Mouse (Mus musculus) embryonic fibroblast, embryonic 13.5 days (primary cell): Measurements from ENCODE around the gene BC004004. TPM values are rescaled to one million over a fixed set of nuclear protein-coding genes. Genes with fewer than 3 reads are reported as not detected.

Experiments used
- H3K27ac ChIP-seq: 2 replicates; pipeline ENCODE4 v1.5.1; 2012; ENCODE audit warnings: low read length, control low read depth, inconsistent platforms; ENCODE audit not compliant: insufficient read depth
- H3K4me1 ChIP-seq: 2 replicates; pipeline ENCODE4 v1.6.1; 2011; ENCODE audit warnings: low read length; ENCODE audit not compliant: control insufficient read depth, insufficient read depth
- H3K4me3 ChIP-seq: 2 replicates; pipeline ENCODE4 v1.5.1; 2011; ENCODE audit warnings: mild to moderate bottlenecking, control low read depth, low read length; ENCODE audit not compliant: insufficient read depth
- CTCF ChIP-seq: IDR thresholded peaks from 2 replicates; pipeline ENCODE4 v1.5.1; 2011; ENCODE audit warnings: mild to moderate bottlenecking, control low read depth, low read length, moderate library complexity, borderline replicate concordance; ENCODE audit not compliant: insufficient read depth
- POLR2A ChIP-seq: IDR thresholded peaks from 2 replicates; pipeline ENCODE4 v1.6.1; 2011; ENCODE audit warnings: low read depth, mild to moderate bottlenecking, control low read depth, low read length, moderate library complexity
- polyA plus RNA-seq: library from polyadenylated mRNA; stranded (reverse); fragments of >200 nt; gene quantifications from 2 replicates; pipeline ENCODE4 v1.2.4, GENCODE M21; 2011; ENCODE audit warnings: low read depth; ENCODE audit not compliant: missing spikeins, insufficient read length

BC004004 gene
- polyA plus RNA-seq, 1 experiment, result 112 TPM

DNA sequence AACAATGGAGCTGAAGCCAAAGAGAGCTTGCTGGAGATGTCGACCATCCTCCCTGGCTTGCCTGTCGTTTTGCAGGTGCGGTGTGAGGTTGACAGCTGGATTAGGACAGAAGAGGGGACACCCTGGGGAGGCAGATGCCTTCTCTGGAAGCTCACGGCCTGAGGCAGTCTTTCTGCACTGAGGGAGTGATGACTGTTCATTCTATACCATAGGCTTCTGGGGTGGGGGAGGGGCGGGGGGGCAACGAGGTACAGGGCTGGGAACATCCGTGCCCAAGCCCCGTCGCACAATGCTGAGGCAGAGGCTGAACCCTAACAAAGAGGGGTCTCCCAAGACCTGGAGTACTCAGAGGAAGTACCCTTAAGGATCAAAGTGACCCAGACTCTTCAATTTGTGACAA, 88.3 kb downstream of the BC004004 start:
- no peak overlapping the region for H3K4me3 ChIP-seq

GRCm38 (mm10) chr17:29358928-29359327, 90.3 kb downstream of the BC004004 start:
- H3K4me1 ChIP-seq, result no peaks in the 10 kb centered on the region
- no peak overlapping the region for H3K27ac ChIP-seq

More for the DNA sequence above, 88.3 kb downstream of the BC004004 start:
- TF ChIP-seq CTCF (no peak), POLR2A (no peak)
- Histone ChIP-seq H3K4me1 (no peaks in the 10 kb centered on the region), H3K27ac (no peak overlapping the region)

DNA sequence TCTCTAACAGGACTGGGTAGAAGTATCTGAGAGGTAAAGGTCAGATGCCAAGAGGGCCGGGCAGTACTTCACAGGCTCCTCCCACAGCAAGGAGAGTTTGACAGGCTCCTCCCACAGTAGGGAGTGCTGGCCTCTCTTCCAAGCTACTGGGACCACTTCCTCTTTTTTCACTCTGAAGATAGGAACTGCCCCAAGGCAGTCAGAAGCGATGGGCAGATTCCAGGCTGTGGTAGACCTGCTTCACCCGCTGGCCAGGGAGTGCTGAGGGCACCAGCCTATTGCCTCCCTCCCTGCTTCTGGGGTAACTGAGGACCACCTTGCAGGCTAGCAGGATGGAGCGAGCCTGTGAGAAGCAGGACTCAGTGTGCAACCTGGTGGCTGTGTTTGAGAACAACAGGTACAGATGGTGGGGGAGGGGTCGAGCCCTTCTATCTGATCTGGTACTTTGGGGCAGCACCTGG, 92.2 kb downstream of the BC004004 start, which contains the start of gene Fgd2:
TSS of gene Fgd2 (plus strand) at position 154 of the 461 bp plus-strand sequence.
- Histone ChIP-seq H3K4me1 (no peaks in the 10 kb centered on the region), H3K27ac (no peak within 1 kb of the TSS), H3K4me3 (no peak within 1 kb of the TSS)
- TF ChIP-seq CTCF (no peak; the same call in 1 of the 2 replicates), POLR2A (no peak)

More at GRCm38 (mm10) chr17:29358928-29359327, 90.3 kb downstream of the BC004004 start:
- TF ChIP-seq CTCF, result no peak
- no peak for TF ChIP-seq POLR2A
- no peak overlapping the region for H3K4me3 ChIP-seq

DNA sequence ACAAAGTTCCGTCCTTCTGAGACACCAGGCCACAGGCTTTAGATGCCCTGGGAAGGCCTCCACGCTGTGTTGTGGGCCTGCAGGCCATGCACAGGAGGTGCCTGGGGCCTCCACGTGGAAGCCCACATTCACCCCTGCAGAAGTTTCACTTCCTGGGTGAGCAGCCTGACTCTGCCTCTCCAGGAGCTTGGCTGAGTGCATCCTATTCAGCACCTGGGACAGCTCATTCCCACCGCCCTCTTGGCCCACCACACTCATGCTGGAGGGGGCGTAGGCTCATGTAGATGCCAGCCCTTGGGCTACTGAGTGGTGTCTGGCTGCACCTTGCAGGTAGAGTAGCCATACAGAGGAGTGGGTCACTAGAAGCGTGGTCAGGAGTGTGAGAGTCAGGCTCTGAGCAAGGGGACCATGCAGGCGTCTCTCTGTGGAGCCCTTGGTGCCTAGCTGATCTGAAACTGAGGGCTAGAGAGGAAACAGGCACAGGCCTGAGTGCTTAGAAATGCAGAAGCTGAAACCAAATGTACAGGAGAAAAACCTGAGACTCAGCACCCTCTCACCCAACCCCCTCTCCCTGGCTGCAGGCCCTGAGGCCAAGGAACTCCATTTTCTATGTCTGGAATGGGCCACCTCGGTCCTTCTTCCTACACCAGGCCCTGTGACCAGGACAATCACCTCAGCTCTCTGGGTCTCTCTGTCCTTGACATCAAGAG, 93.5 kb downstream of the BC004004 start:
- no peak overlapping the region for H3K4me3 ChIP-seq
- no peaks in the 10 kb centered on the region for H3K4me1 ChIP-seq
- TF ChIP-seq POLR2A (no peak), CTCF (no peak)
- no peak overlapping the region for H3K27ac ChIP-seq

DNA sequence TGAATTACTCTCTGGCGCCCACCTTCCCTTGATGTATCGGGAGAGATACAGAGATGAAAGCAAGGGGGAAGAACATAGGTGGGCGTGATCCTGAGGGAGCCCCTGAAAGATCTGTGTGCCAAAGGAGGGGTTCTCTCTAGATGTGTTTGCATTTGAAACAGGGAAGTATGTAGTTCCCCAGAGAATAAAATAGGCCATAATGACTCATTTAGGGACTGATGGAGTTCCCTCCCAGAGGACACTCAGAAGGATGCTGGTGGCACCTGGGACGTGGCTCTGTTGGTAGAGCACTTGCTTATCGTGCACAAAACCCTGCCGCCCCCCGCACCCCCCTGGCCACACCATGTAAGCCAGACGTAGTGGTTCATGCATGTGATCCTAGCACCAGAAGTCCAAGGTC, 94.5 kb downstream of the BC004004 start:
- Histone ChIP-seq H3K27ac (no peak overlapping the region), H3K4me1 (no peaks in the 10 kb centered on the region), H3K4me3 (no peak overlapping the region)
- TF ChIP-seq POLR2A (no peak), CTCF (no peak)

Other genes starting within 250 kb of the BC004004 start
- 253 and 262 TPM in 2 replicates for gene Srsf3, start 236.2 kb upstream of the BC004004 start, polyA plus RNA-seq
- gene Cdkn1a, start 177.8 kb upstream of the BC004004 start, polyA plus RNA-seq, result 453 and 677 TPM in 2 replicates
- not detected in 2 replicates for gene Rab44, start 154.6 kb upstream of the BC004004 start, polyA plus RNA-seq
- not detected in 2 replicates for gene Cpne5, start 30.6 kb upstream of the BC004004 start, polyA plus RNA-seq
- gene Ppil1, start 4.6 kb upstream of the BC004004 start, polyA plus RNA-seq, result 31.5 and 36.8 TPM in 2 replicates
- gene Pi16, start 48.9 kb downstream of the BC004004 start, polyA plus RNA-seq, result 0.23 and 0.61 TPM in 2 replicates
- 296 and 366 TPM in 2 replicates for gene Mtch1, start 79.1 kb downstream of the BC004004 start, polyA plus RNA-seq
- 0.44 TPM in 1 of 2 replicates, not detected in the other for gene Fgd2, start 92.1 kb downstream of the BC004004 start, polyA plus RNA-seq
- 27.5 and 30.7 TPM in 2 replicates for gene Pim1, start 222.0 kb downstream of the BC004004 start, polyA plus RNA-seq